17 mouse cellular contexts compared by ENCODE assay signal in genomic region chr11:24200310-24200709, GRCm38 (mm10).
DNase-seq lines count a peak whose midpoint lies in the region; ATAC-seq lines count a peak whose summit lies in the region.
"Had no signal": no experiment of that assay in that cellular context is flagged by ENCODE, and none has a peak within 500 bp of the region (broad histone marks: within the 10 kb centered on the region; RNA-seq: fewer than 3 reads in every experiment).

No protein-coding gene starts in this region.

- no peak overlapping the region for H3K4me3 ChIP-seq in kidney, embryonic 14.5 days (ENCODE audit: low read length)
- no peak overlapping the region for H3K4me3 ChIP-seq in forebrain, embryonic 12.5 days (replicated peaks)
- H3K4me3 ChIP-seq: forebrain, embryonic 10.5 days; heart, embryonic 12.5 days; liver, embryonic 12.5 days had no signal

- no peaks in the 10 kb centered on the region for H3K9me3 ChIP-seq in kidney, embryonic 14.5 days (ENCODE audit: control insufficient read depth, low read length)
- no peaks in the 10 kb centered on the region for H3K9me3 ChIP-seq in forebrain, embryonic 12.5 days
- H3K9me3 ChIP-seq: forebrain, embryonic 10.5 days; heart, embryonic 12.5 days; liver, embryonic 12.5 days had no signal

- H3K27ac ChIP-seq in kidney, embryonic 14.5 days (ENCODE audit: low read depth, low read length) = no peak overlapping the region
- no peak overlapping the region for H3K27ac ChIP-seq in forebrain, embryonic 12.5 days
- H3K27ac ChIP-seq: forebrain, embryonic 10.5 days; liver, embryonic 12.5 days had no signal

- ATAC-seq in kidney, embryonic 14.5 days (ENCODE audit: low FRiP score, low TSS enrichment) = peak; percentile 74
- ATAC-seq in hematopoietic stem cell, adult 5-6 weeks (replicated peaks in 1 of 2; ENCODE audit: insufficient read depth in 1 of 2, low FRiP score in 2 of 2, low TSS enrichment in 1 of 2, low read depth in 1 of 2, poor library complexity in 2 of 2, severe bottlenecking in 2 of 2) = peak; percentile 89 to 91
- no peak for ATAC-seq in forebrain, embryonic 12.5 days (ENCODE audit: low FRiP score)
- ATAC-seq: liver, embryonic 12.5 days; lung, postnatal 0 days had no signal

- no peak overlapping the region for H3K9ac ChIP-seq in kidney, embryonic 14.5 days (ENCODE audit: low read depth, low read length)
- no peak overlapping the region for H3K9ac ChIP-seq in forebrain, embryonic 12.5 days
- H3K9ac ChIP-seq: heart, embryonic 12.5 days; liver, embryonic 12.5 days had no signal

- no peaks in the 10 kb centered on the region for H3K27me3 ChIP-seq in kidney, embryonic 14.5 days (ENCODE audit: control insufficient read depth, insufficient read depth, low read length)
- H3K27me3 ChIP-seq in forebrain, embryonic 12.5 days = 0 out of 2 replicates have a peak, but pooled peaks cover 3% of the 10 kb centered on the region
- H3K27me3 ChIP-seq: heart, embryonic 12.5 days; liver, embryonic 12.5 days had no signal

- WGBS in kidney, embryonic 14.5 days = 21% methylated on average over 5 of the region's 5 CpGs
- 83% methylated on average over 5 of the region's 5 CpGs for WGBS in forebrain, embryonic 12.5 days

- DNase-seq in kidney, adult 18-20 months = no peak
- DNase-seq in B cell, adult 2 months = peak; percentile 59 to 63
- DNase-seq in spleen, adult 12 weeks (ENCODE audit: low spot score) = peak; percentile 15
- no peak for DNase-seq in thymus, postnatal 4 days
- no peak for DNase-seq in left cerebral cortex, postnatal 25 days (ENCODE audit: low spot score in 2 of 2)
- DNase-seq: cerebellum, postnatal 10 days; gastrocnemius, postnatal 25 days; heart, postnatal 36 days; kidney, postnatal 10 days; midbrain, embryonic 14.5 days had no signal

- H3K4me2 ChIP-seq in kidney, embryonic 14.5 days (replicated peaks; ENCODE audit: low read depth, low read length) = no peak overlapping the region
- no peak overlapping the region for H3K4me2 ChIP-seq in forebrain, embryonic 12.5 days
- H3K4me2 ChIP-seq: heart, embryonic 12.5 days; liver, embryonic 12.5 days had no signal

- H3K4me1 ChIP-seq in kidney, embryonic 14.5 days (ENCODE audit: control insufficient read depth, insufficient read depth, low read length) = 0 out of 2 replicates have a peak, but pooled peaks cover 6% of the 10 kb centered on the region
- H3K4me1 ChIP-seq in forebrain, embryonic 12.5 days = peaks cover 27% of the 10 kb centered on the region

- no peaks in the 10 kb centered on the region for H3K36me3 ChIP-seq in kidney, embryonic 14.5 days (ENCODE audit: control insufficient read depth, insufficient read depth, low read length)
- no peaks in the 10 kb centered on the region for H3K36me3 ChIP-seq in forebrain, embryonic 12.5 days (replicated peaks)
- H3K36me3 ChIP-seq: forebrain, embryonic 10.5 days; heart, embryonic 12.5 days; liver, embryonic 12.5 days had no signal

- intact Hi-C loops in left cerebral cortex, postnatal 25 days (cut with DNase I) = no loop called here

Comparison
In these comparisons a context has a peak if more than half of its experiments do, and no peak if none do; other contexts are left out.
1. DNase-seq: peak in B cell, adult 2 months (2 of 2) and spleen, adult 12 weeks (single experiment); none in kidney, adult 18-20 months (single experiment), thymus, postnatal 4 days (single experiment) and left cerebral cortex, postnatal 25 days (0 of 2).